Mouse (Mus musculus): Measurements from ENCODE around the gene Cxcr4. TPM values are rescaled to one million over a fixed set of nuclear protein-coding genes. Genes with fewer than 3 reads are reported as not detected.

The Cxcr4 gene
- 100 to 1,000 TPM; 595 to 644 TPM for total RNA-seq (2023)

GRCm38 (mm10) chr1:128592211-128592741 lies at the start of gene Cxcr4:
Gene Cxcr4, minus strand, starts transcription at chr1:128592293.

Other genes with a start within 250 kb of the Cxcr4 start
- gene Mcm6, start 232.6 kb downstream of the Cxcr4 start, total RNA-seq (2023), result 10 to 100 TPM; 94.1 to 98.5 TPM
- gene Dars, start 174.9 kb downstream of the Cxcr4 start, total RNA-seq (2023), result 10 to 100 TPM; 67.9 to 81.9 TPM